Comparison of ENCODE assay signal across 15 mouse cellular contexts in the genomic region with DNA sequence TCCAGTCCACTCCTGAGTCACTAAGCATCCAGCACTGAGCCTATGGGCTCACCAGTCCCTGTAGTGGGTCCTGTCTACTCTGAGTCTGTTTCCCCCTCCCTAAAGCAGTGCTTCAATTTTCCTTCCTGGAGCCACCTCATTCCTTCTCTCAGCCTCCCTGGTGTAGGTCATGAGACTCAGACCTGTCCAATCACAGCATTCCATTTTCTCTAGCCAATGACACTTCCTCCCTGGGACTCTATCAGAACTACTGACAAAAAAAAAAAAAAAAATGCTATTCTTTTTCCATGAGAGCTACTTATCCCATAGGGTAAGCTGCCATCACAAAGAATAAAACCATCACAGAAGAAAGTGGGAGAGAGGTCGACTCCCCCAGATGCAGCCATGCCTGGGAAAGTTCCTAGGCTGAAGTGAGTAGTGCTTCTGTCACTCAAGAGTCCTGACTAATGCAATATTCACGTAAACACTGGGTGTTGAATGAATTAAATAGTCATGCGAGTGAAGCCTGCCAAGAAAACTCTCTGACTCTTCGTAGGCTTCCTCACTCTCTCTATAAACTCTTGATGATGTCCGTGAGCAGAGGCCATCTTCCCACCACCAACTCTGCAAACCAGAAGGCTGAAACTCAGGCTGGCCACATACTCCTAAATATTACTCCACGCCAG.
"Had no signal": no experiment of that assay in that cellular context is flagged by ENCODE, and none has a peak within 500 bp of the region (broad histone marks: within the 10 kb centered on the region; RNA-seq: fewer than 3 reads in every experiment).

No protein-coding gene starts in this region.

- H3K4me1 ChIP-seq: limb, embryonic 12.5 days had no signal

- H3K9ac ChIP-seq: limb, embryonic 12.5 days; liver, embryonic 13.5 days; liver, postnatal 0 days; midbrain, embryonic 15.5 days had no signal

- H3K27ac ChIP-seq: limb, embryonic 12.5 days; liver, embryonic 13.5 days; macrophage; midbrain, embryonic 15.5 days had no signal

- H3K27me3 ChIP-seq: liver, embryonic 13.5 days; midbrain, embryonic 15.5 days had no signal

- H3K9me3 ChIP-seq: limb, embryonic 12.5 days; liver, embryonic 13.5 days; megakaryocyte, embryonic 14.5 days; midbrain, embryonic 15.5 days had no signal

- H3K4me3 ChIP-seq: layer of hippocampus, adult 2 months; limb, embryonic 12.5 days; liver, embryonic 13.5 days; megakaryocyte, embryonic 14.5 days; midbrain, embryonic 15.5 days had no signal

- H3K4me2 ChIP-seq: limb, embryonic 12.5 days; liver, embryonic 13.5 days; midbrain, embryonic 11.5 days; midbrain, embryonic 15.5 days had no signal

- DNase-seq: kidney, adult 11 months; kidney, postnatal 10 days; kidney, postnatal 4 days; liver; liver, embryonic 13.5 days; liver, postnatal 0 days; right cerebral cortex, adult 18-20 months; right cerebral cortex, postnatal 25 days; thymus, postnatal 36 days had no signal

- H3K36me3 ChIP-seq: limb, embryonic 12.5 days; liver, embryonic 13.5 days; midbrain, embryonic 15.5 days had no signal

- ATAC-seq: liver, postnatal 0 days; midbrain, embryonic 15.5 days had no signal
